Mouse (Mus musculus): Measurements from ENCODE around the gene Cables2.

Cables2 gene

GRCm38 (mm10) chr2:180225762-180226378 is 47.4 kb downstream of the Cables2 start, which contains the start of gene Lama5:
Gene Lama5, minus strand, starts transcription at chr2:180225859.
- DNase-seq (ENCODE audit: low spot score in 2 of 2): peak in 1 of 2 experiments; percentile 49

GRCm38 (mm10) chr2:180225044-180225761 is 48.1 kb downstream of the Cables2 start:
- no peak for DNase-seq (ENCODE audit: low spot score in 2 of 2)

- no peak for DNase-seq (ENCODE audit: low spot score in 2 of 2)
Observed at GRCm38 (mm10) chr2:180224647-180225043, 48.7 kb downstream of the Cables2 start.

- no peak for DNase-seq (ENCODE audit: low spot score in 2 of 2)
Observed at GRCm38 (mm10) chr2:180222250-180222649, 51.0 kb downstream of the Cables2 start.

GRCm38 (mm10) chr2:180221051-180221450 is 52.2 kb downstream of the Cables2 start:
- DNase-seq (ENCODE audit: low spot score in 2 of 2): no peak

GRCm38 (mm10) chr2:180220165-180220564 is 53.1 kb downstream of the Cables2 start:
- DNase-seq (ENCODE audit: low spot score in 2 of 2): no peak

GRCm38 (mm10) chr2:180219145-180219943 is 54.0 kb downstream of the Cables2 start:
- DNase-seq (ENCODE audit: low spot score in 2 of 2): peak in 1 of 2 experiments; percentile 50

- DNase-seq (ENCODE audit: low spot score in 2 of 2): no peak
Observed at GRCm38 (mm10) chr2:180218677-180219076, 54.6 kb downstream of the Cables2 start.

- no peak for DNase-seq (ENCODE audit: low spot score in 2 of 2)
Observed at GRCm38 (mm10) chr2:180218241-180218640, 55.1 kb downstream of the Cables2 start.

GRCm38 (mm10) chr2:180217587-180217986 is 55.7 kb downstream of the Cables2 start:
- peak; percentile 76 to 78 for DNase-seq (ENCODE audit: low spot score in 2 of 2)

GRCm38 (mm10) chr2:180216921-180217320 is 56.4 kb downstream of the Cables2 start:
- DNase-seq (ENCODE audit: low spot score in 2 of 2): no peak

- no peak for DNase-seq (ENCODE audit: low spot score in 2 of 2)
Observed at GRCm38 (mm10) chr2:180215951-180216350, 57.3 kb downstream of the Cables2 start.

- DNase-seq (ENCODE audit: low spot score in 2 of 2): no peak
Observed at GRCm38 (mm10) chr2:180215011-180215461, 58.3 kb downstream of the Cables2 start.

GRCm38 (mm10) chr2:180214352-180214978 is 58.8 kb downstream of the Cables2 start:
- no peak for DNase-seq (ENCODE audit: low spot score in 2 of 2)

GRCm38 (mm10) chr2:180212255-180212654 is 61.0 kb downstream of the Cables2 start:
- no peak for DNase-seq (ENCODE audit: low spot score in 2 of 2)

GRCm38 (mm10) chr2:180208976-180209375 is 64.3 kb downstream of the Cables2 start:
- DNase-seq (ENCODE audit: low spot score in 2 of 2): no peak
